Mouse (Mus musculus): Measurements from ENCODE around the gene Zbtb46. TPM values are rescaled to one million over a fixed set of nuclear protein-coding genes. Genes with fewer than 3 reads are reported as not detected.

The Zbtb46 gene
- total RNA-seq, 2 experiments from 2014 or later: 3.9 to 4.0 TPM

- peak in 1 of 2 experiments; percentile 40 for DNase-seq
- intact Hi-C loops (cut with DNase I): no loop called here
These were observed 43.3 kb downstream of the Zbtb46 start for GRCm38 (mm10) chr2:181415945-181416344.

DNA sequence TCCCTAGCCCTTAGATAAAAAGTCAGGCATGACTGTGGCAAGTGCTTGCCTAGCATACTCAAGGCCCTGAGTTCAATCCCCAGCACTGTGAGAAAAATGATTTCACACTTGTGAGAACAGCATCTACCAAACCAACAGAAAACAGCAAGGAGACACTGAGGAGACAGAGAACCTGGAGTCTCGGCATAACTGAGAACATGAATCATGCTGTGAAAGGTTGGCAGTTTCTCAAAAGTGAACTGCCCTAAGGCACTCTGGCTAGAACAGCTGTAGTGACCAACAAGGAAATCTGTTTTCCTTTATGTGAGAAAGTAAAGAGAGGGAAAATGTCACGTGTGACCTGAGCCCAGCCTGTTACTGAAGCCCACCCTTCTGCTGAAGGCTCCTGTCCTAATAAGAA, 46.1 kb downstream of the Zbtb46 start:
- intact Hi-C loops (cut with DNase I): loop anchor here (5.0 kb wide), 2 partner anchors 44 to 154 kb away; partner anchors contain the start of gene Zbtb46
- DNase-seq: no peak

GRCm38 (mm10) chr2:181410760-181411473, 48.3 kb downstream of the Zbtb46 start:
- intact Hi-C loops (cut with DNase I): loop anchor here (1.0 to 5.0 kb wide), 3 partner anchors 46 to 156 kb away; partner anchors contain the start of gene Zbtb46
- peak; percentile 55 to 58 for DNase-seq

DNA sequence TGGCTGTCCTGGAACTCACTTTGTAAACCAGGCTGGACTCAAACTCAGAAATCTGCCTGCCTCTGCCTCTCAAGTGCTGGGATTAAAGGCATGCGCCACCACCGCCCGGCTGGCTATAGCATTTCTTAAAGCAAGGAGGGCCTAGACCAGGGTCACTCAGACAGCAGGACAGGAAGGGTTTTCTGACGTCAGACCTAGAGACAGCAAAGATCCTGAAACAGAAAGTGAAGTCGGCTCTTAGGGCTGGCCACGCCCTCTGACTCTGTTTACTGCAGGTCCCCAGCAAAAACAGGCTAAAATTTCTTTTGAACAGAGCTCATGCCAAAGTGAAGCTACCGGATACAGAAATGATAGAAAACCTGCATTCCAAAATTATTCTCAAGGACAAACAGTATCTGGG, 49.6 kb downstream of the Zbtb46 start:
- DNase-seq: no peak
- intact Hi-C loops (cut with DNase I): loop anchor here (5.0 kb wide), 2 partner anchors 48 to 158 kb away; partner anchors contain the start of gene Zbtb46

GRCm38 (mm10) chr2:181403722-181404121, 55.5 kb downstream of the Zbtb46 start:
- intact Hi-C loops (cut with DNase I): no loop called here
- no peak for DNase-seq

DNA sequence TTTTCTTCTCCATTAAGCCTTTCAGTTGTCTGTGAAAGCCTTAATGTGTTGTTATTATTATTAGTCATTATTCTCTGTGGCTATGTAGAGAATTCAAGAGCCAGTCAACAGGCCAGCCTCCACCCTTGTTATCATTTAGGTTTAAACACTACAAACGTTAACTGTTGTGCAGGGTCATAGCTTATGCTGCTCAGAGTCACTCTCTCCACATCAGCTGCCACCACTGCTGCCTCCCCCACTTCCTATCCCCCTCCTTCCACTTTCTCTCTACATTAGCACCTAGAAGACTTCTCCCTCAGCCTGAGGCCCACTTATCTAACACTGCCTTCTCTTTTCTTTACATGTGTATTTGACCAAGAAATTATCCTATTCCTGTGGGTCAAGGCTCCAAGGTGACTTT, 57.7 kb downstream of the Zbtb46 start:
- intact Hi-C loops (cut with DNase I): no loop called here
- no peak for DNase-seq

- no peak for DNase-seq
- intact Hi-C loops (cut with DNase I): no loop called here
These were observed 61.9 kb downstream of the Zbtb46 start for GRCm38 (mm10) chr2:181397207-181397761.

DNA sequence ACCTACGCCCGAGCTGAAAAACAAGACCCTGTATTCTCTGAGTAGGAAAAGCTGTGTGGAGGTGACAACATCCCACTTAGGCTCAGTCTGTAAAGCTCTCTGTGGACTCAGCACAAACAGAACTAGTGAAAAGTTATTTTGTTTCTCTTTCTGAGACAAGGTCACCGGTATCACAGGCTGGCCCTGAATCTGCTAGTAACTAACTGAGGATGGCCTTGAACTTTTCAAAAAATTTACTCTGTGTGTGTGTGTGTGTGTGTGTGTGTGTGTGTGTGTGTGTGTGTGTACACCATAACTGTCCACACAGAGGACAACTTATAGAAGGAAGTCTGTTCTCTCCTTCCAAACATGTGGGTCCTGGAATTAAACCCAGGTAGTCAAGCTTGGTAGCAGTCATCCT, 65.1 kb downstream of the Zbtb46 start:
- no peak for DNase-seq
- intact Hi-C loops (cut with DNase I): loop anchor here (5.0 kb wide), 1 partner anchor 188 kb away; the partner anchor contains the start of gene Uckl1

- DNase-seq: peak; percentile 63 to 84
- intact Hi-C loops (cut with DNase I): loop anchor here (1.0 to 5.0 kb wide), 3 partner anchors 104 to 203 kb away; partner anchors contain the start of genes Tpd52l2 and Uckl1
These were observed 66.5 kb downstream of the Zbtb46 start for GRCm38 (mm10) chr2:181392600-181393213.

GRCm38 (mm10) chr2:181391541-181391940, 67.7 kb downstream of the Zbtb46 start:
- DNase-seq: peak in 1 of 2 experiments; percentile 15
- intact Hi-C loops (cut with DNase I): loop anchor here (5.0 kb wide), 1 partner anchor 191 kb away; the partner anchor contains the start of gene Uckl1

- intact Hi-C loops (cut with DNase I): loop anchor here (5.0 kb wide), 1 partner anchor 191 kb away; the partner anchor contains the start of gene Uckl1
- DNase-seq: no peak
These were observed 68.2 kb downstream of the Zbtb46 start for GRCm38 (mm10) chr2:181391022-181391421.

- no peak for DNase-seq
- intact Hi-C loops (cut with DNase I): loop anchor here (5.0 kb wide), 1 partner anchor 192 kb away; the partner anchor contains the start of gene Uckl1
These were observed 68.9 kb downstream of the Zbtb46 start for GRCm38 (mm10) chr2:181390136-181390870.

DNA sequence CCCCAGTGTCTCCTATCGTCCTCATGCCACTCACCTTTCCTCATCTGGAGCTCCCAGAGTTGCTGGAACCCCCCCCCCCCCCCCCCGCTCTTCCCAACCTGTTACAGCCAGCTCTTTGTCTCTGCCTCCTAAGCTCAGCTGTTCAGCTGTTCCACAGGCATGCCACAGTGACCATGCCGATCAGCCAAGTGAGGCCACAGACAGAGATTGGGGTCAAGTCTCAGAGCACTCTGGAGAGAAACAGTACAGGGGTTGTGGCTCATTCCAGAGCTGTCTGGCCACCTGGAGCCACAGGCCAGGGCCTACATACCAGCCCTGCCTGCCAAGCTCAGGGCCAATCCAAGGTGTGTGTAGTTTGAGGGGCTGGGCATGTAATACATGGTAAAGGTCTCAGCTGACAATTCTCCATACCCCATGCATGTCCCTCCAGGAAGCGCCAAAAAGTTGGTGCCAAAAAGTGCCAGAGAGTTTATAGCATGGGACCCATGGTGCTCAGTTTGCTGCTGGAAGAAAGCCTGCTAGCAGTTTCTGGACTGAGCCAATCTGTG, 72.5 kb downstream of the Zbtb46 start:
- DNase-seq: no peak
- intact Hi-C loops (cut with DNase I): no loop called here

DNA sequence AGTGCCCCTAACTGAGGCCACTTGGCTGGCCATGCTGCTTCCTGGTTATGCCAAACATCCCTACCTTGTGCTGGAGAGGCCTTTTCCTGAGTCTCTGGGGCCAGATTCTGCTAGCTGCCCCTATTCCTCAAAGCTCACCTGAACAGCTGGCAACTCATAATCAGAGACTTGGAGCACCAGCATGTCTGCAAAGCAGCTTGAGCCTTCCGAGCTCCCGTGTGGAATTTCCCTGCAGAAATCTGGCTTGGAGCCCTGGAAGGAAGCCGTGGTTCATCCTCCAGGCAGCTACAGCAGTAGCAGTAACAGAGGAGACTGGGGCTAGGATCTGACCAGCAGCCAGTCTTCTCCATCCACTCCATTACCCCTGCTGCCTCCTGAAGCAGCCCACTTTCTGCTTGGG, 73.3 kb downstream of the Zbtb46 start:
- peak; percentile 53 to 63 for DNase-seq
- intact Hi-C loops (cut with DNase I): no loop called here

DNA sequence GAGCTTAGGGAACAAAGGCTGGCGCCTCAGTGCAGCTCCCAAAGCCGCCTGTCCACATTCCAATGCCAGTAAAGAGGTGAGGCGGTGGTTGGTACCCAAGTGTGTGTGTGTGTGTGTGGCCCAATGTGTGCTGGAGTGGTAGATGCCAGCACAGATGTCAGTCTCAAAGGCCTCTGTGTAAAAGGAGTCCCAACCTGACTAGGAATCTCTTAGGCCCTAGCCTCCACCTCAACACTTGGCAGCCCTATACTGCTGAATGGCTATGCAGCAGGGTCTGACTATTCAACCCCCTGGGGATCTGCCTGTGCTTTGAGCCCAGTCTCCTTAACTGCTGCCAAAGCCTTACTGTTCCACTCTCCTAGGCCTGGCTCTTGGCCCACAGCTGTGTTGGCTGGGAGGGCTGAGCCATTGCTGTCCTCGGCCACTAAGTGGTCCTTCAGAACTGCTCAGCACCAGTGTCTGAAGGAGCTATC, 74.3 kb downstream of the Zbtb46 start:
- DNase-seq: peak; percentile 62 to 77
- intact Hi-C loops (cut with DNase I): no loop called here

GRCm38 (mm10) chr2:181384463-181384862, 74.8 kb downstream of the Zbtb46 start:
- intact Hi-C loops (cut with DNase I): no loop called here
- no peak for DNase-seq

DNA sequence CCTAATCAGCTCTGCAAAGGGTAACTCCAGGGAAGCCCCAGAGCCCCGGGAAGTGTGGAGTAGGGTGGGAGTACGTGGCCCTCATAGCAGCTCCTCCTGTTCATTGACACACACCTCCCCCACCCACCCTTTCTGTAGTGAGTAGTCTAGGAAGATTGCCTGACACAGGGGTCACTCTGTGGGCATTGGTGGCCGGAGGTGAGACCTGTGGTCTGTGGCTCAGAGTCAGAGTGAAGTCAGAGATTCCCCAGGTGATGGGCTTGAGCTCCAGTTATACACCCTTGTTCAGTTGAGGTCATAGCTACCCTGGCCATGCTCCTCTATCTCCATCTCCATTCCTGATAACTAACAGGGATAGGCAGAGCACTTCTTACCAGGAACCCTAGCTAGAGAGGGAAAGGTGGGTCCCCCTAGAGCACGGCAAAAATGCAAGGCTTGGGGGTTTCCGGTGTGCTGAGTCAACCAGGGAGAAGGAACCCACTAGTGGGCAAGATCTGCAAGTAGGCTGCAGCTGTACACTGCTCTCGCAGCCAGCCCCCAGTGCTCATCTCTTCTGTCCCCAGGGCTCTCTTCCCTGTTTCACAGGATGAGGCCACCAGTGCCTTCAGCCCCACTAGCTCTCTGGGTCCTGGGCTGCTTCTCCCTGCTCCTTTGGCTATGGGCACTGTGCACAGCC, 77.5 kb downstream of the Zbtb46 start:
- intact Hi-C loops (cut with DNase I): no loop called here
- no peak for DNase-seq

- no peak for DNase-seq
- intact Hi-C loops (cut with DNase I): no loop called here
These were observed 78.1 kb downstream of the Zbtb46 start for GRCm38 (mm10) chr2:181381107-181381506.

- DNase-seq: no peak
- intact Hi-C loops (cut with DNase I): no loop called here
These were observed 79.0 kb downstream of the Zbtb46 start for GRCm38 (mm10) chr2:181380251-181380650.
